In genomic region chr1:155320091-155320833, GRCm38 (mm10) we compare ENCODE assay signal across 16 mouse cellular contexts.
DNase-seq lines count a peak whose midpoint lies in the region; ATAC-seq and TF ChIP-seq lines count a peak whose summit lies in the region.
"Had no signal": no experiment of that assay in that cellular context is flagged by ENCODE, and none has a peak within 500 bp of the region (broad histone marks: within the 10 kb centered on the region; RNA-seq: fewer than 3 reads in every experiment).

No protein-coding gene starts in this region.

- 51% methylated on average over 7 of the region's 7 CpGs for WGBS in neural tube, embryonic 11.5 days
- 53% methylated on average over 7 of the region's 7 CpGs for WGBS in hindbrain, postnatal 0 days
- 23% methylated on average over 7 of the region's 7 CpGs for WGBS in neural tube, embryonic 15.5 days

- H3K27me3 ChIP-seq in neural tube, embryonic 11.5 days (ENCODE audit: control insufficient read depth, insufficient read depth, low read length), result no peaks in the 10 kb centered on the region
- no peaks in the 10 kb centered on the region for H3K27me3 ChIP-seq in hindbrain, postnatal 0 days (ENCODE audit: insufficient read depth, low read length)
- no peaks in the 10 kb centered on the region for H3K27me3 ChIP-seq in neural tube, embryonic 15.5 days (replicated peaks)
- H3K27me3 ChIP-seq: limb, embryonic 15.5 days; stomach, embryonic 15.5 days had no signal

- no peak overlapping the region for H3K4me2 ChIP-seq in neural tube, embryonic 11.5 days (ENCODE audit: low read depth)
- H3K4me2 ChIP-seq in hindbrain, postnatal 0 days (ENCODE audit: low read depth, low read length), result no peak overlapping the region
- H3K4me2 ChIP-seq in neural tube, embryonic 15.5 days, result no peak overlapping the region
- H3K4me2 ChIP-seq: limb, embryonic 15.5 days; stomach, embryonic 15.5 days had no signal

- no peaks in the 10 kb centered on the region for H3K36me3 ChIP-seq in neural tube, embryonic 11.5 days (ENCODE audit: control insufficient read depth, insufficient read depth, low read length)
- H3K36me3 ChIP-seq in hindbrain, postnatal 0 days (ENCODE audit: insufficient read depth, low read length), result no peaks in the 10 kb centered on the region
- no peaks in the 10 kb centered on the region for H3K36me3 ChIP-seq in neural tube, embryonic 15.5 days
- H3K36me3 ChIP-seq: heart, embryonic 10.5 days; limb, embryonic 15.5 days; stomach, embryonic 15.5 days had no signal

- TF ChIP-seq CTCF in hindbrain, postnatal 0 days (IDR thresholded peaks at IDR 0.05; ENCODE audit: low read depth), result no peak

- H3K9me3 ChIP-seq in neural tube, embryonic 11.5 days (ENCODE audit: control insufficient read depth, low read length), result no peaks in the 10 kb centered on the region
- H3K9me3 ChIP-seq in hindbrain, postnatal 0 days (ENCODE audit: low read length), result no peaks in the 10 kb centered on the region
- H3K9me3 ChIP-seq in neural tube, embryonic 15.5 days (replicated peaks), result no peaks in the 10 kb centered on the region
- H3K9me3 ChIP-seq: heart, embryonic 10.5 days; limb, embryonic 15.5 days; stomach, embryonic 15.5 days had no signal

- peaks cover 4% of the 10 kb centered on the region for H3K4me1 ChIP-seq in neural tube, embryonic 11.5 days (ENCODE audit: control insufficient read depth, insufficient read depth, low read length)
- H3K4me1 ChIP-seq in hindbrain, postnatal 0 days (ENCODE audit: insufficient read depth, low read length), result no peaks in the 10 kb centered on the region
- peaks cover 13% of the 10 kb centered on the region for H3K4me1 ChIP-seq in neural tube, embryonic 15.5 days
- H3K4me1 ChIP-seq: heart, embryonic 10.5 days; limb, embryonic 15.5 days; stomach, embryonic 15.5 days had no signal

- ATAC-seq in neural tube, embryonic 11.5 days (ENCODE audit: insufficient read depth, low FRiP score, low TSS enrichment), result no peak
- ATAC-seq in hindbrain, postnatal 0 days, result no peak
- peak; percentile 83 for ATAC-seq in megakaryocyte-erythroid progenitor cell, adult 5-6 weeks (replicated peaks; ENCODE audit: low FRiP score, low TSS enrichment, poor library complexity, severe bottlenecking)
- ATAC-seq in neural tube, embryonic 15.5 days (ENCODE audit: low FRiP score), result peak; percentile 79
- no peak for ATAC-seq in CD4-positive, CD25-positive, alpha-beta regulatory T cell, adult 4 months

- H3K4me3 ChIP-seq in neural tube, embryonic 11.5 days (ENCODE audit: low read depth, low read length), result no peak overlapping the region
- no peak overlapping the region for H3K4me3 ChIP-seq in hindbrain, postnatal 0 days (ENCODE audit: low read length)
- H3K4me3 ChIP-seq in neural tube, embryonic 15.5 days (replicated peaks), result no peak overlapping the region
- H3K4me3 ChIP-seq: erythroblast, embryonic 14.5 days; heart, embryonic 10.5 days; limb, embryonic 15.5 days; stomach, embryonic 15.5 days had no signal

- no peak for DNase-seq in neural tube, embryonic 11.5 days (ENCODE audit: low spot score)
- no peak for DNase-seq in neural tube, embryonic 10.5 days (ENCODE audit: extremely low spot score, low spot score)
- no peak for DNase-seq in hindbrain, postnatal 0 days (ENCODE audit: low spot score)
- DNase-seq in frontal cortex, postnatal 25 days (ENCODE audit: low spot score in 2 of 2), result no peak
- no peak for DNase-seq in thymus, postnatal 25 days
- DNase-seq: cerebellum, adult 2 months; heart, postnatal 36 days; kidney, adult 18-20 months; thymus, postnatal 36 days had no signal

- no peak overlapping the region for H3K9ac ChIP-seq in neural tube, embryonic 11.5 days (ENCODE audit: low read length)
- no peak overlapping the region for H3K9ac ChIP-seq in hindbrain, postnatal 0 days (replicated peaks; ENCODE audit: low read length)
- no peak overlapping the region for H3K9ac ChIP-seq in neural tube, embryonic 15.5 days (replicated peaks)
- H3K9ac ChIP-seq: limb, embryonic 15.5 days; stomach, embryonic 15.5 days had no signal

- peak overlapping the region; percentile 60 for H3K27ac ChIP-seq in neural tube, embryonic 11.5 days (ENCODE audit: low read depth, low read length)
- H3K27ac ChIP-seq in hindbrain, postnatal 0 days, result peak overlapping the region; percentile 26; the same call in 1 of the 2 replicates
- H3K27ac ChIP-seq in neural tube, embryonic 15.5 days (replicated peaks), result peak overlapping the region; percentile 82
- H3K27ac ChIP-seq: heart, embryonic 10.5 days; limb, embryonic 15.5 days; stomach, embryonic 15.5 days had no signal

Comparison
In these comparisons a context has a peak if more than half of its experiments do, and no peak if none do; other contexts are left out.
1. ATAC-seq: peak in megakaryocyte-erythroid progenitor cell, adult 5-6 weeks (single experiment) and neural tube, embryonic 15.5 days (single experiment); none in neural tube, embryonic 11.5 days (single experiment), hindbrain, postnatal 0 days (single experiment) and CD4-positive, CD25-positive, alpha-beta regulatory T cell, adult 4 months (single experiment).
2. H3K27ac ChIP-seq: peak in every context shown above with its lines; median percentile 82 in neural tube, embryonic 15.5 days; 60 in neural tube, embryonic 11.5 days; 26 in hindbrain, postnatal 0 days.